ENCODE assay signal across 16 mouse cellular contexts in genomic region chrX:142869844-142870243, GRCm38 (mm10).
DNase-seq lines count a peak whose midpoint lies in the region; ATAC-seq and TF ChIP-seq lines count a peak whose summit lies in the region.
"Had no signal": no experiment of that assay in that cellular context is flagged by ENCODE, and none has a peak within 500 bp of the region (broad histone marks: within the 10 kb centered on the region; RNA-seq: fewer than 3 reads in every experiment).

No protein-coding gene starts in this region.

- no peaks in the 10 kb centered on the region for H3K27me3 ChIP-seq in heart, adult 2 months (ENCODE audit: control insufficient read depth, insufficient read depth, low read length)
- no peaks in the 10 kb centered on the region for H3K27me3 ChIP-seq in midbrain, embryonic 14.5 days (ENCODE audit: control insufficient read depth, insufficient read depth, low read length)
- no peaks in the 10 kb centered on the region; the same call in 1 of the 2 replicates for H3K27me3 ChIP-seq in midbrain, embryonic 16.5 days (ENCODE audit: control insufficient read depth, insufficient read depth, low read depth, low read length)
- no peaks in the 10 kb centered on the region for H3K27me3 ChIP-seq in forebrain, embryonic 13.5 days
- H3K27me3 ChIP-seq in liver, postnatal 0 days (ENCODE audit: insufficient read depth, low read length) = no peaks in the 10 kb centered on the region
- H3K27me3 ChIP-seq: hindbrain, embryonic 15.5 days; liver, embryonic 12.5 days had no signal

- H3K36me3 ChIP-seq in heart, adult 2 months (ENCODE audit: control insufficient read depth, insufficient read depth, low read length) = no peaks in the 10 kb centered on the region
- H3K36me3 ChIP-seq in midbrain, embryonic 14.5 days (ENCODE audit: control insufficient read depth, insufficient read depth, low read length) = no peaks in the 10 kb centered on the region
- H3K36me3 ChIP-seq in midbrain, embryonic 16.5 days (ENCODE audit: control insufficient read depth, insufficient read depth, low read length) = no peaks in the 10 kb centered on the region
- no peaks in the 10 kb centered on the region for H3K36me3 ChIP-seq in forebrain, embryonic 13.5 days (ENCODE audit: poor library complexity, severe bottlenecking)
- no peaks in the 10 kb centered on the region for H3K36me3 ChIP-seq in liver, postnatal 0 days (replicated peaks; ENCODE audit: insufficient read depth, low read length)
- H3K36me3 ChIP-seq: hindbrain, embryonic 15.5 days; liver, embryonic 12.5 days; midbrain, embryonic 12.5 days had no signal

- WGBS in heart, adult 2 months = 59% methylated on average over 2 of the region's 2 CpGs
- WGBS in midbrain, embryonic 14.5 days = 79% methylated on average over 2 of the region's 2 CpGs
- 82% methylated on average over 2 of the region's 2 CpGs for whole genome bisulfite sequencing in midbrain, embryonic 16.5 days
- 37% methylated on average over 2 of the region's 2 CpGs for WGBS in forebrain, embryonic 13.5 days
- 91% methylated on average over 2 of the region's 2 CpGs for WGBS in liver, postnatal 0 days (ENCODE audit: insufficient replicate concordance)

- H3K9me3 ChIP-seq in midbrain, embryonic 14.5 days (ENCODE audit: control insufficient read depth, low read length) = no peaks in the 10 kb centered on the region
- H3K9me3 ChIP-seq in midbrain, embryonic 16.5 days (replicated peaks; ENCODE audit: control insufficient read depth, low read length, poor library complexity, severe bottlenecking) = no peaks in the 10 kb centered on the region
- H3K9me3 ChIP-seq in forebrain, embryonic 13.5 days (replicated peaks) = no peaks in the 10 kb centered on the region
- H3K9me3 ChIP-seq in liver, postnatal 0 days (ENCODE audit: low read length) = no peaks in the 10 kb centered on the region
- H3K9me3 ChIP-seq: hindbrain, embryonic 15.5 days; liver, embryonic 12.5 days; midbrain, embryonic 12.5 days had no signal

- no peaks in the 10 kb centered on the region for H3K4me1 ChIP-seq in heart, adult 2 months (ENCODE audit: control insufficient read depth, insufficient read depth, low read length)
- no peaks in the 10 kb centered on the region for H3K4me1 ChIP-seq in midbrain, embryonic 14.5 days (ENCODE audit: control insufficient read depth, insufficient read depth, low read length)
- H3K4me1 ChIP-seq in midbrain, embryonic 16.5 days (ENCODE audit: control insufficient read depth, insufficient read depth, low read length) = no peaks in the 10 kb centered on the region
- no peaks in the 10 kb centered on the region for H3K4me1 ChIP-seq in forebrain, embryonic 13.5 days
- no peaks in the 10 kb centered on the region for H3K4me1 ChIP-seq in liver, postnatal 0 days (ENCODE audit: insufficient read depth)
- H3K4me1 ChIP-seq: hindbrain, embryonic 15.5 days; liver, embryonic 12.5 days; midbrain, embryonic 12.5 days had no signal

- H3K79me2 ChIP-seq in heart, adult 2 months (replicated peaks; ENCODE audit: control insufficient read depth, insufficient read depth, low read length) = no peaks in the 10 kb centered on the region

- no peak for TF ChIP-seq EP300 in heart, adult 2 months (IDR thresholded peaks at IDR 0.05; ENCODE audit: insufficient read depth, low read depth, low read length)
- no peak for TF ChIP-seq EP300 in liver, postnatal 0 days (IDR thresholded peaks at IDR 0.05; ENCODE audit: low read depth)

- intact Hi-C loops in heart, adult 2 months (cut with DNase I) = no loop called here

- TF ChIP-seq POLR2A in heart, adult 2 months (IDR thresholded peaks at IDR 0.05; ENCODE audit: insufficient read depth, low read depth, low read length) = no peak

- TF ChIP-seq CTCF in heart, adult 2 months (IDR thresholded peaks at IDR 0.05) = no peak
- no peak for TF ChIP-seq CTCF in liver, postnatal 0 days (IDR thresholded peaks at IDR 0.05; ENCODE audit: low read depth)

- H3K9ac ChIP-seq in heart, adult 2 months (ENCODE audit: low read depth, low read length) = no peak overlapping the region
- H3K9ac ChIP-seq in midbrain, embryonic 14.5 days (replicated peaks; ENCODE audit: low read length) = no peak overlapping the region
- H3K9ac ChIP-seq in midbrain, embryonic 16.5 days (ENCODE audit: low read depth, low read length) = no peak overlapping the region
- H3K9ac ChIP-seq in forebrain, embryonic 13.5 days = no peak overlapping the region
- H3K9ac ChIP-seq in liver, postnatal 0 days (replicated peaks) = no peak overlapping the region
- H3K9ac ChIP-seq: hindbrain, embryonic 15.5 days; liver, embryonic 12.5 days; midbrain, embryonic 12.5 days had no signal

- no peak overlapping the region for H3K4me2 ChIP-seq in midbrain, embryonic 14.5 days (ENCODE audit: low read length)
- no peak overlapping the region for H3K4me2 ChIP-seq in midbrain, embryonic 16.5 days (ENCODE audit: low read length)
- no peak overlapping the region for H3K4me2 ChIP-seq in forebrain, embryonic 13.5 days
- H3K4me2 ChIP-seq in liver, postnatal 0 days (ENCODE audit: low read depth, low read length) = no peak overlapping the region
- H3K4me2 ChIP-seq: hindbrain, embryonic 15.5 days; liver, embryonic 12.5 days; midbrain, embryonic 12.5 days had no signal

- no peak for ATAC-seq in midbrain, embryonic 14.5 days (ENCODE audit: low FRiP score, low TSS enrichment)
- no peak for ATAC-seq in midbrain, embryonic 16.5 days
- ATAC-seq in forebrain, embryonic 13.5 days = peak; percentile 77
- no peak for ATAC-seq in liver, postnatal 0 days
- ATAC-seq: liver, embryonic 12.5 days; lung, postnatal 0 days had no signal

- DNase-seq in heart, adult 8-10 months (ENCODE audit: low spot score) = peak; percentile 24
- DNase-seq in heart, adult 2 months = no peak
- DNase-seq in midbrain, embryonic 14.5 days = peak; percentile 33
- DNase-seq in liver, postnatal 0 days = no peak
- no peak for DNase-seq in thymus, postnatal 14 days
- DNase-seq: adrenal gland, postnatal 10 days; cerebellum, postnatal 25 days; gastrocnemius, postnatal 14 days; kidney, adult 2 months; kidney, postnatal 25 days had no signal

- H3K4me3 ChIP-seq in heart, adult 2 months = no peak overlapping the region
- H3K4me3 ChIP-seq in midbrain, embryonic 14.5 days (replicated peaks; ENCODE audit: low read depth, low read length) = no peak overlapping the region
- H3K4me3 ChIP-seq in midbrain, embryonic 16.5 days (ENCODE audit: low read depth, low read length) = no peak overlapping the region
- H3K4me3 ChIP-seq in forebrain, embryonic 13.5 days = no peak overlapping the region
- H3K4me3 ChIP-seq in liver, postnatal 0 days (ENCODE audit: low read depth, low read length) = no peak overlapping the region
- H3K4me3 ChIP-seq: hindbrain, embryonic 15.5 days; liver, embryonic 12.5 days; midbrain, embryonic 12.5 days had no signal

- H3K27ac ChIP-seq in heart, adult 2 months = no peak overlapping the region
- no peak overlapping the region for H3K27ac ChIP-seq in midbrain, embryonic 14.5 days (replicated peaks; ENCODE audit: low read depth, low read length)
- H3K27ac ChIP-seq in midbrain, embryonic 16.5 days (ENCODE audit: low read length) = no peak overlapping the region
- no peak overlapping the region for H3K27ac ChIP-seq in forebrain, embryonic 13.5 days
- H3K27ac ChIP-seq in liver, postnatal 0 days (ENCODE audit: low read depth) = no peak overlapping the region
- H3K27ac ChIP-seq: hindbrain, embryonic 15.5 days; liver, embryonic 12.5 days; midbrain, embryonic 12.5 days had no signal

Comparison
In these comparisons a context has a peak if more than half of its experiments do, and no peak if none do; other contexts are left out.
1. DNase-seq: peak in heart, adult 8-10 months (single experiment) and midbrain, embryonic 14.5 days (single experiment); none in heart, adult 2 months (0 of 2), liver, postnatal 0 days (single experiment) and thymus, postnatal 14 days (single experiment).